Mouse (Mus musculus) kidney, adult 2 months (tissue): ENCODE results near the gene Ctns. TPM values are rescaled to one million over a fixed set of nuclear protein-coding genes. Genes with fewer than 3 reads are reported as not detected.

Experiments
- DNase-seq: peaks from one replicate; pipeline ENCODE4 v3.0.0; 2021
- H3K27ac ChIP-seq: fragments of 200-500 bp; 2 replicates; pipeline ENCODE4 v1.5.1; 2012; ENCODE audit warnings: low read depth, low read length, control low read depth, inconsistent platforms; ENCODE audit not compliant: insufficient read depth
- H3K27me3 ChIP-seq: fragments of 200-500 bp; replicated peaks from 2 replicates; pipeline ENCODE4 v1.6.1; 2012; ENCODE audit warnings: mild to moderate bottlenecking, moderate library complexity, low read length, inconsistent platforms; ENCODE audit not compliant: control insufficient read depth, insufficient read depth
- H3K36me3 ChIP-seq: fragments of 200-500 bp; 2 replicates; pipeline ENCODE4 v1.6.1; 2012; ENCODE audit warnings: mild to moderate bottlenecking, moderate library complexity, low read length, inconsistent platforms; ENCODE audit not compliant: control insufficient read depth, insufficient read depth
- H3K4me1 ChIP-seq: fragments of 200-500 bp; 2 replicates; pipeline ENCODE4 v1.6.1; 2011; ENCODE audit warnings: low read length; ENCODE audit not compliant: control insufficient read depth, insufficient read depth
- H3K4me3 ChIP-seq: fragments of 200-500 bp; 2 replicates; pipeline ENCODE4 v1.5.1; 2011; ENCODE audit warnings: mild to moderate bottlenecking, low read depth, low read length, control low read depth; ENCODE audit not compliant: insufficient read depth
- CTCF ChIP-seq: fragments of 200-500 bp; conservative IDR thresholded peaks from 2 replicates; pipeline ENCODE4 v1.5.1; 2011; ENCODE audit warnings: low read depth, mild to moderate bottlenecking, control low read depth, low read length, moderate library complexity, mixed read lengths; ENCODE audit not compliant: insufficient read depth, insufficient read length
- POLR2A ChIP-seq: fragments of 200-500 bp; IDR thresholded peaks from one replicate; pipeline ENCODE4 v1.6.1; 2011; ENCODE audit warnings: low read depth, low read length, control low read depth
- WGBS: fragments of 180-500 bp; shearing (Covaris S2); methylation state at CpG from one replicate; pipeline ENCODE4 v1.1.7; 2018; 5-methylcytosine and 5-hydroxymethylcytosine counted together
- polyA plus RNA-seq: library from polyadenylated mRNA; depleted of rRNA; stranded (reverse); fragments of >200 nt; gene quantifications from 2 replicates; pipeline ENCODE4 v1.2.3, GENCODE M21; 2012

The Ctns gene
- polyA plus RNA-seq, 1 experiment = 37.5 TPM

- no peaks in the 10 kb centered on the region for H3K36me3 ChIP-seq
- TF ChIP-seq CTCF (no peak), POLR2A (peak; percentile 71)
- peak within 1 kb of the TSS; percentile 100 for H3K4me3 ChIP-seq
- peaks cover 23% of the 10 kb centered on the region for H3K4me1 ChIP-seq
- under 1% methylated on average over 81 of the region's 81 CpGs for WGBS
- DNase-seq = peak; percentile 98
- H3K27ac ChIP-seq = peak within 1 kb of the TSS; percentile 99
- no peaks in the 10 kb centered on the region for H3K27me3 ChIP-seq
These were observed 22.0 kb downstream of the Ctns start, which contains the start of the genes Emc6 and Tax1bp3 for GRCm38 (mm10) chr11:73176608-73177508. Emc6 (minus strand) TSS chr11:73177037. Tax1bp3 (plus strand) TSS chr11:73177083.

GRCm38 (mm10) chr11:73176186-73176585 is 22.7 kb downstream of the Ctns start:
- no peak for TF ChIP-seq POLR2A
- TF ChIP-seq CTCF = no peak
- peak overlapping the region; percentile 100 for H3K4me3 ChIP-seq
- no peak for DNase-seq
- peaks cover 30% of the 10 kb centered on the region for H3K4me1 ChIP-seq
- H3K36me3 ChIP-seq = no peaks in the 10 kb centered on the region
- WGBS = 2% methylated on average over 15 of the region's 15 CpGs
- H3K27ac ChIP-seq = peak overlapping the region; percentile 98
- H3K27me3 ChIP-seq = no peaks in the 10 kb centered on the region

GRCm38 (mm10) chr11:73175612-73176011 is 23.2 kb downstream of the Ctns start:
- Histone ChIP-seq H3K4me3 (peak overlapping the region; percentile 100; the same call in 1 of the 2 replicates), H3K27me3 (no peaks in the 10 kb centered on the region), H3K27ac (peak overlapping the region; percentile 98), H3K36me3 (no peaks in the 10 kb centered on the region), H3K4me1 (peaks cover 30% of the 10 kb centered on the region)
- WGBS = 16% methylated on average over 8 of the region's 8 CpGs
- TF ChIP-seq CTCF (no peak), POLR2A (no peak)
- peak; percentile 96 for DNase-seq

- 15% methylated on average over 5 of the region's 5 CpGs for WGBS
- Histone ChIP-seq H3K4me1 (peaks cover 20% of the 10 kb centered on the region), H3K27me3 (no peaks in the 10 kb centered on the region), H3K4me3 (no peak overlapping the region), H3K36me3 (no peaks in the 10 kb centered on the region), H3K27ac (peak overlapping the region; percentile 73)
- no peak for TF ChIP-seq POLR2A
- TF ChIP-seq CTCF = no peak
- peak; percentile 96 for DNase-seq
These were observed 26.7 kb downstream of the Ctns start for GRCm38 (mm10) chr11:73172186-73172585.

GRCm38 (mm10) chr11:73169231-73169630 is 29.6 kb downstream of the Ctns start:
- TF ChIP-seq POLR2A (no peak), CTCF (peak; percentile 72)
- no peaks in the 10 kb centered on the region for H3K36me3 ChIP-seq
- WGBS = 72% methylated on average over 4 of the region's 4 CpGs
- H3K4me1 ChIP-seq = peaks cover 16% of the 10 kb centered on the region
- peak; percentile 77 for DNase-seq
- no peaks in the 10 kb centered on the region for H3K27me3 ChIP-seq
- H3K27ac ChIP-seq = no peak overlapping the region
- H3K4me3 ChIP-seq = no peak overlapping the region

GRCm38 (mm10) chr11:73168576-73168975 is 30.3 kb downstream of the Ctns start:
- WGBS = 53% methylated on average over 6 of the region's 6 CpGs
- TF ChIP-seq CTCF (no peak), POLR2A (no peak)
- Histone ChIP-seq H3K4me1 (peaks cover 16% of the 10 kb centered on the region), H3K4me3 (no peak overlapping the region), H3K27ac (no peak overlapping the region), H3K36me3 (no peaks in the 10 kb centered on the region), H3K27me3 (no peaks in the 10 kb centered on the region)
- peak; percentile 65 for DNase-seq

- H3K4me3 ChIP-seq = no peak overlapping the region
- no peak overlapping the region for H3K27ac ChIP-seq
- TF ChIP-seq POLR2A (no peak), CTCF (0 out of 2 replicates have a peak, but pooled peaks have one; percentile 8)
- DNase-seq = peak; percentile 82
- H3K36me3 ChIP-seq = no peaks in the 10 kb centered on the region
- WGBS = 65% methylated on average over 8 of the region's 8 CpGs
- peaks cover 16% of the 10 kb centered on the region for H3K4me1 ChIP-seq
- no peaks in the 10 kb centered on the region for H3K27me3 ChIP-seq
These were observed 30.8 kb downstream of the Ctns start for GRCm38 (mm10) chr11:73168071-73168470.
